Mouse (Mus musculus) thymus, postnatal 4 days (tissue): ENCODE measurements around the gene Trhr2.

Experiments used
- DNase-seq: peaks from one replicate; pipeline ENCODE4 v3.0.0; 2021

Gene Trhr2

DNA sequence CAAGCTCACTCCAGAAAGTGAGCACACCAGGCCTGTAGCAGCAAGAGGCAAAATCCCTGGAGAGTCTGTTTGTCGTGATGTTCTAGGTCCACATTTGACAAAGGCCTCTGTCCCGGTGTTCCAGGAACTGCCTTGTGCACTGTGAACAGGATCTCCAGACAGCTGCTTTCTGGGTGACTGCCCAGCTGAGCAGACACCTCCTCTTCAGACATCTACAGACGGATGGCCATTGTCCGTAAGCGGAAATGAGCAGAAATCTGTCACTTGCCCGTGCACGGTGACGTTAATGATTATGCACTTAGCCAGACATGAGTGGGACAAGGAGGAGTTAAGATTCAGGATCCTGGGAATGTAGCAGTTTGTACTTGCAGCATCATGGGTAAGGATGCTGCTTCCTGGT lies 6.4 kb downstream of the Trhr2 start:
- DNase-seq: no peak

DNA sequence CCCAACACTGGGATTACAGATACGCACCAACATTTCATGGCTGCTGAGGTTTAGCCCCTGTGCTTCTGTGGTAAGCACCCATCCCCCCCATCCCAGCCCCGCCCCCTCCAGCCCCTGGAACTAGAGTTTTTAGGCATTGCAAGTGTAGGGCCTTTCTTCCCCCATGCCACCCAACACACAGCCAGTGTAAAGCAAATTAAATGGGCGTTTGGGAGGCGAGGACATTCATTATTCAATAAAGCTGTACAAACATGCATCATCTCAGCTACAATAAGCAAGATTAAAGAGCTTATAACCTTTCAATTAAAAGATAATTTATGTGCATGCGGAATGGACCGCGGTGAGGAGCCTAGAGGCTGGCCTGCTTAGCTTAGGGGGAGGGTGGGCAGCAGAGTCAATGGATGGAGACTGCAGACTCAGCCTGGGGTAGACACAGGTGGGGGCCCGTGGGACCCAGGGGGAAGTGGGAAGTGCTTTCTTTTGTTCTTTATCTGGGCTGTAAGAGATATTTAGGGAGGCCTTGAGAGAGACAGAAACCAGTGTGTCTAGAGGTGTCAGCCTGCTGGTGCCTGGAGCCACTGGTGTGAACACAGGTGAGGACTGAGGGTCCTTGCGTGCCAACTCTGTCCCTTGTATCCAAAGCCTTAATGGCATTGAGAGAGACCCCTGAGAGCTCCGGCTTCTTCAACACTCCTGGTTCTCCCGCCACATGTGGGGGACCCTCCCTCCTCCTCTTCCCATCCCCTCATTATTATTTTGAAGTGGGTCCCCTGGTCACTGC lies 10.0 kb downstream of the Trhr2 start:
- DNase-seq: no peak

DNA sequence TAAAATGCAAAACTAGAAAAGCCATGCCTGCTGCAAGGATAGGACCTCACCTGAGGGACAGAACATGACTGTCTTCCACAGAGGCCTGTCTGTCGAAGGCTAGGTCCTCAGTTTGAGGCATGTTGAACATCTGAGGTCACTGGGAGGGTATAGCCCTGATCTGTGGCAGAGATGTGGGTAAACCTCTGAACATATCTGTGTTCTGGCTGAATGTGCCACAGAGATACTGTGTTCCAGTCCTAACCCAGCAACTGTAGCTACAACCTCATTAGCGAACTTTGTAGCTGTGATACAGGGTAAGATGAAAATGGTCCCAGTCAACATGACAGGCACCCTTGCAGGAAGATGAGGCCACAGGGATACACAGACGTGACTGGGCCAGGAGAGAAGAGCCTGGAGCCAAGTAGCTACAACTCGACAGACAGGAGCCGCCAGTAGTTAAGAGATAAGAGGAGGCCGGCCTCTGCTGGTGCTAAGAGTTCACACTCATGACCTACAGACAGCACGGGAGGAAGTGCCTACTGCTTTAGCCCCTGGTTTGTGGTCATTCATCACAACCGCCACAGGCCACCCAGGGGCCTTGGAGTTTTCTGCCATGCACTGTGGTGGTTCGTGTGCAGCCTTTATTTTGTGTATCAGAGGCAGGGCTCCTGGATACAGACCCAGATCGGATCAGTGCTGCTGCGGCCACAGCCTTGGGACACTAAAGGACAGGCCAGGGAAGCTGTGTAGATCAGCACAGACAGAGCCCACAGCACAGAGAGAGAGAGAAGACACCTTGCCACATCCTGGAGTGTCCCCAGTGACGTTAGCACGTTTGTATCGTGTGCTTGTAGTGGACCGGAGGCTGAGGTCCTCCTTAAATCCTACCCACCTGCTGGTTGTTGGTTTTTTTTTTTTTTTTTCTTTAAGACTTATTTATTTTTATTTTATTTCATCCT lies 10.9 kb downstream of the Trhr2 start:
- DNase-seq: peak; percentile 6

DNA sequence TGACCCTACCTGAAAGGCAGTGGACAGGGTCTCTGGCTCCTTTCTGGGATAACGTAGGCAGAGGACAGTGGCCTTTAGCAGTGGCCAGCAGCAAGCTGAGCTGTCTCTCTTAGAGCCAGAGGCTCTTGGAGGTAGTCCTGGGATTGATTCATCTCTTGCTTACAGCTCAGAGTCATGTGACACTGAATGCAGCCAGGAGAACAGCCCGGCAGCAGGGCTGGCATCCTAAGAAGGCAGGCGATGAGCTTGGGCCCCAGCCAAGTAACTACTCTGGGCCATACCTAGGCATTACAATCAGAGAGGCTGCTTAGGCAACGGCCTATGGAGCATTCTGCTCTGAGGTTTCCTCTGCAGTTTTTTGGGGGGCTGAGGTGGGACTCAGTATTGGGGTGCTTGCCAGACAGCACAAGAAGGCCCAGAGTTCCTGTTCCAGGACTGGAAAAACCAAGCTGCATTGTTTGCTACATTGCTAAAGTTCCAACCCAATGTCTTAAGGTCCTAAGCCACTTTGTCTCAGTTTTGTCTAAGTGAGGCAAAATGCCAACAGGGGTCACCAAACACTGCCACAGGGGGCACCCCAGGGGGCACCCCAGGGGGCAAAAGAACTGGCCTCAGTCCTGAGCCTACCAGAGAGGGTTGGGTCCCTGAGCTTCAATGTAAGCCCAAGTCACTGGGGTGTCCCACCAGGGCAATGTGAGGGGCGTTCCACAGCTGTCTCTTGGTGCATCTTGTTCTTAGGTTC lies 12.6 kb downstream of the Trhr2 start:
- DNase-seq: peak; percentile 8

DNA sequence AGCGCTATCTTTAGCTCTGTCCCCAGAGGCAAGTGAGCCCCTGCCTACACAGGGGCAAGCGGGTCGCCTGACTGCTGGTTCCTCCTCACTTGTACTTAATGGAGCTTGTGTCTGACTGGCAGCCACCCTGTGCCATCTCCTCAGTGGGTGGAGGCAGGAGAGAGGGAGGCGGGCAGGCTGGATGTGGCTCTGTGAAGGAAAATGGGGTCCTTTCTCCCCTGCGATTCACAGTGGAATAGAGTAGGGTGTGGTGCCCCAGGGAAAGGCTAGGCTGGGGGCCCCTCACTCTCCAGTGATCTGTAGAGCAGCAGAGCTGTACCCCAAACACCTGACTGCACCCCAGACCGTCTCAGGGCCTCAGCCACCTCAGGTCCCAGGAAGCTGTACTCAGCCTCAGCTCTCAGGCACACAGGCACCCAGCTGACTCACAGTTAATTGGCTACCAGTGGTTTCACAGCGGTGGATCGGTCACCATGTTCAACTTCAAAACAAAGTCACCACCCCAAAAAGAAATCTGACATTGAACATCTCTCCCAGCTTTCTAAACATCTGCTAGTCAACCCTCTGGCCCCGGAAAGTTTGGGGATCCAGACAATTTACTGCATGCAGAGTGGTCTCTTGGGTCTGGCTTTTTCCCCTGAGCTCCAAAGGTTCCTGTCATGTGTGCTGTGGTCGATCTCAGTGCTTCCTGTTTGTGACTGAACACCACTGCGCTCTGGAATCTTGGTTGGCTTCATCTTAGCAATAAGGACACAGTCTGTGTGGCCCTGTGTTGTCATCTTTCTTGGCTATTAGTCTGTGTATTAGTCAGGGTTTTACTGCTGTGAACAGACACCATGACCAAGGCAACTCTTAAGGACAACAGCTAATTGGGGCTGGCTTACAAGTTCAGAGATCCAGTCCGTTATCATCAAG lies 15.1 kb downstream of the Trhr2 start:
- peak; percentile 51 for DNase-seq

DNA sequence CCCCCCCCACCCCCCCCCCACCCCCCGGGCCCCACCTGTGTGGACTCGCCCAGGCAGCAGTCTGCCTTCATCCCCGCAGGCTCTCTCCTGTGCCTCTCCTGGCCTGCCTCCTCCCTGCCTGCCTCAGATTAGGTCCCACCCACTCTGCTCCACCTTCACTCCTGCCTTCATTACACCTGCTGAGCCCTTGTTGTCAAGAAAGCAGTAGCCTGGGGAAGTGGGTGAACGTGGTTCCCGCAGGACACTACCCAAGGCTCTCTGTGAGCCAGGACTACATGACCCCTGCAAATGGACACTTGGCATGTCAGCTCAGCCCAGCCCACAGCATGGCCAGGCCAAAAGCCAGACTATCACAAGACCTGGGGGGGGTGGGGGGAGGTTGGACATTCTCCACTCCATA lies 16.3 kb downstream of the Trhr2 start:
- DNase-seq: peak; percentile 23

DNA sequence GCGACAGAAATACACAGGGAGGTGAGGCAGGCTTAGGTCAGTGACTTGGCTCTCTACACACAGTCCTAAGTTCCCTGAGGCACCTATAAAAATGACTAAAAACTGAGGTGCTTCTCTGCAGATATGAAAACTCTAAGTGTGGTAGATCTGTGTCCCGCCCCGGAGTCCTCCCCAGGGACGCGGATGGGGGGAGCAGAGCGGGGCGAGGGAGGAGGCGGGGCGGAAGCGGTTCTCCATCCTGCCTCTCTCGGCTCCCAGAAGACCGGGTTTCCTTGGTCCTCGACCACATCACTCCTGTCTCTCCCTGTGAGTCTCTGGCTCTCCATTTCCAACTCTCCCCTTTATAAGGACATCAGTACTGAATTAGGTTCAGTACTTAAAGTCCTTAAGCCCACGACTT lies 16.8 kb downstream of the Trhr2 start:
- DNase-seq: peak; percentile 67

DNA sequence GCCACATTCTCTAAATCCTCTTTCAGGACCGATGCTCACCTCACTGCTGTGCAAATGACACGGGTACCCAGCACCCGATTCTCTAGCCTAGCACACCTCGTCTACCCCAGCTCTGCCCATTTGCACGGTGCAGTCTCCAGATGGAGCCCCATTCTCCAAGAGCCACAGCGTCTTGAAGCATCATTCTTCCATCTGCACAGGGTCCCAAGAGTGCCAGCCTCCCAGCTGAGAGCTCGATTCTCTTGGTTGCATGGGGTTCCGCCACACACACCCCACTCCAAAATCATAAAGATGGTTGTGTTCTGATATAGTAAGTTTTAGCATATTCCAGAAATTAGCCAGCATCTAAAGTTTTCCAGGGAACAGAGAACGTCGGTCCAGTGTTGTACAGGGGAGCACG lies 17.2 kb downstream of the Trhr2 start:
- no peak for DNase-seq

DNA sequence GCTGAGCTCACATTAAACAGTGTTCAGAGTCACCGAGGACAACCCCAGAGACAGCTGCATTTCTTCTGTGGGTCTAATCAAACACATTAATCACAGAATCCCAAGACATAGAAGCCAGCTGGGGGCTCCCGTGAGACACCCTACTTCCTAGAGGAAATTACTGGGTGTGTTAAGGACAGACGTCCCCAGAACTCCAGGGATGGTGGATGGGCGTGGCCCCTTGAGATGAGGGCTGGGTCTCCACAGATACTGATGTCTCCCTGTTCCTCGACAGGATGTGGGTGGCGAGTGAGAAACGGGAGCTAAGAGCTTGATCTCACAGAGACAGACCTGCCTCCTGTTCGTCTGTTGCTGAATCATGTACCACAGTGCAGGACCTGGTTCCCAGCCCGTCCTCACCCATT lies 17.7 kb downstream of the Trhr2 start:
- peak; percentile 65 for DNase-seq

DNA sequence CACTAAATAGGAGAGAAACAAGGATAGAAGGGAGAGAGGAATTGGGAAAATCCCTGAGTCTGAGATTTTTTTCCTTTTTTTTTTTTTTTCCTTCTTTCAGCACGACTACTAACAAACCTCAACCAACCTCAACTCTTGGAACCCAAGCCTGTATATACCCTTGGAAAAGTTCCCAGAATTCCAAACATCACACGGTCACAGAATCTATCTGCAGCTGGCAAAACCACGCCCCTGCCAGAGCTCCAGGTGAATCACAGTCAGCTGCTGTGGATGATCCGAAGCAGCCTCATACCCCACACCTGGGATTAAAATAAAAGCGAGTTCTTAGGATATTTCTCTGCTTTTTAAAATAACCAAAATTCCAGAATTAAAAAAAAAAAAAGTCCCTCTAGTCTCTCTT lies 18.2 kb downstream of the Trhr2 start:
- DNase-seq: no peak

DNA sequence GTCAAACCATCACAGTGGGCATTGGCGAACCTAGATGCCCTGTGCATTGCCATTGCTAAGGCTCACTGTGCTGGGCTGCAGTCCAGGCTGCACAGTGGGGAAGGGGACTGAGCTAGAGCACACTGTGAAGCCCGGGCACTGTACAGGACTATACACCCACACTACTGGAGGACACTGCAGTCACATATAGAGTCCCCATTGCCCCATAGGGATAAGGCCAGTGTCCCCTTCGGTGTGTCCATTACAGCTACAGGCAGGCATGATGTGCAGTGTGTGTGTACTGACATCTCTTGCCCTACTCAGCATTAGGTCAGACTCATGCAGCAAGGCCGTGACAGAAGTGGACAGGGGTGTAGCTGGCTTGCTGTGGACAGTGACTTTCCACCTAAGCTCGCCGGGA lies 18.8 kb downstream of the Trhr2 start:
- DNase-seq: no peak

DNA sequence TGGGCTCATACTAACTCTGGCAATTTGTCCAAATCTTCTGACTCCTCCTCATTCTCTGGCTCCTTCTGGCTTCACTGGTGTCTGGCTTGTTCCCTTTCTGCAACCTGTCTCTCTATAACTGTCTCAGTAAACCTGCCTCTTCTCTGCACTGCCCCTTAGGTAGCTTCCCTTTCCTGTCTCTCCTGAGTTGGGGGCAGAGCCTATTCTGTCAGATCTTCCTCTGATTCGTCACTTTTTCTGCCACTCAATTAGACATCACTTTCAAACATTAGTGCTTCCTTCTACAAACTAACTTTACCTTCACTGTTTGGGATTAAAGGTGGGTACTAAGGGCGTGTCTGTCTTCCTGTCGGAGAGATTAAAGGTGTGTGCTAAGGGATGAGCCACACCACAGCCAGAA lies 19.8 kb downstream of the Trhr2 start:
- no peak for DNase-seq

DNA sequence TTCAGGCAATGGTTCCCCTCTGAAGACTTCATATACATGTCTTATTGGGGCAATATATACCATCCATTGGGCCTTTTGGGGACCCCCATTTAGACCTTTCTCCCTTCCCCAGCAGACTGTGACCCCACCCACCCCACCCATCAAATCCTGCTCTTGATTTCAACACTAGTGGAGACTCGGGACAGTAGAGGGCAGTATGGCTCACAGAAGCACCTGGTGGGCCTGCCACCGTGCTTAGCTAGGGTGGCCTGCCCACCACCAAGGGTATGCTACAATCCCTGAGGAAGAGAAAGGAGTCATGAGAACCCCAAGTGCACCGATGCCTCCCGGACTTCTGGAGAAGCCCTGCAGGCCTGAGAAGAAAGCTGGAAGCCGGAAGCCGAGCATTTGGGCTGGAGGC lies 21.7 kb downstream of the Trhr2 start:
- DNase-seq: peak; percentile 42

DNA sequence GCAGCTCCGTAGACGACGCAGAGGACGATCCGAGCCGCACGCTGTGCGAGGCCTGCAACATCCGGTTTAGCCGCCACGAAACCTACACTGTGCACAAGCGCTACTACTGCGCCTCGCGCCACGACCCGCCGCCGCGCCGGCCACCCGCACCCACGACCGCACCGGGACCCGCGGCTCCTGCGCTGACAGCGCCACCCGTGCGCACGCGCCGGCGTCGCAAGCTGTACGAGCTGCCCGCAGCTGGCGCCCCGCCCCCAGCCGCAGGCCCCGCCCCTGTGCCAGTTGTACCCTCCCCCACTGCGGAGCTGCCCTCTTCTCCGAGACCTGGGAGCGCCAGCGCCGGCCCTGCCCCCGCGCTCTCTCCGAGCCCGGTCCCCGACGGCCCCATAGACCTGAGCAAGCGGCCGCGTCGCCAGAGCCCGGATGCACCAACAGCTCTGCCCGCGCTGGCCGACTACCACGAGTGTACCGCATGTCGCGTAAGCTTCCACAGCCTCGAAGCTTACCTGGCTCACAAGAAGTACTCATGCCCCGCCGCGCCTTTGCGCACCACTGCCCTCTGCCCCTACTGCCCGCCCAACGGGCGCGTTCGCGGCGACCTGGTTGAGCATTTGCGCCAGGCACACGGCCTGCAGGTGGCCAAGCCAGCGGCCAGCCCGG lies 24.2 kb downstream of the Trhr2 start:
- no peak for DNase-seq

DNA sequence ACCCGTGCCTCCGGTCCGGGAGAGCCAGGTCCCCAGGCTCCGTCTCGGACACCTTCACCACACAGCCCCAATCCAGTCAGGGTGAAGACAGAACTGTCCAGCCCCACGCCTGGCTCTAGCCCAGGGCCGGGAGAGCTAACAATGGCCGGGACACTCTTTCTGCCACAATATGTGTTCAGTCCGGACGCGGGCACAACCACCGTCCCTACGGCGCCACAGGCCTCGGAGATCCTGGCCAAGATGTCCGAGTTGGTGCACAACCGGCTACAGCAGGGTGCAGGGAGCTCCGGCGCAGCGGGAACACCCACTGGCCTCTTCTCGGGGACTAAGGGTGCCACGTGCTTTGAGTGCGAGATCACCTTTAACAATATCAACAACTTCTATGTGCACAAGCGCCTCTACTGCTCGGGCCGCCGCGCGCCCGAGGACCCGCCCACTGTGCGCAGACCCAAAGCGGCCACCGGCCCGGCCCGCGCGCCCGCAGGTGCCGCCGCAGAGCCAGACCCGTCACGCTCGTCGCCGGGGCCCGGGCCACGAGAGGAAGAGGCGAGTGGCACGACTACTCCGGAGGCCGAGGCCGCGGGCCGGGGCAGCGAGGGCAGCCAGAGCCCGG lies 24.8 kb downstream of the Trhr2 start:
- DNase-seq: no peak

DNA sequence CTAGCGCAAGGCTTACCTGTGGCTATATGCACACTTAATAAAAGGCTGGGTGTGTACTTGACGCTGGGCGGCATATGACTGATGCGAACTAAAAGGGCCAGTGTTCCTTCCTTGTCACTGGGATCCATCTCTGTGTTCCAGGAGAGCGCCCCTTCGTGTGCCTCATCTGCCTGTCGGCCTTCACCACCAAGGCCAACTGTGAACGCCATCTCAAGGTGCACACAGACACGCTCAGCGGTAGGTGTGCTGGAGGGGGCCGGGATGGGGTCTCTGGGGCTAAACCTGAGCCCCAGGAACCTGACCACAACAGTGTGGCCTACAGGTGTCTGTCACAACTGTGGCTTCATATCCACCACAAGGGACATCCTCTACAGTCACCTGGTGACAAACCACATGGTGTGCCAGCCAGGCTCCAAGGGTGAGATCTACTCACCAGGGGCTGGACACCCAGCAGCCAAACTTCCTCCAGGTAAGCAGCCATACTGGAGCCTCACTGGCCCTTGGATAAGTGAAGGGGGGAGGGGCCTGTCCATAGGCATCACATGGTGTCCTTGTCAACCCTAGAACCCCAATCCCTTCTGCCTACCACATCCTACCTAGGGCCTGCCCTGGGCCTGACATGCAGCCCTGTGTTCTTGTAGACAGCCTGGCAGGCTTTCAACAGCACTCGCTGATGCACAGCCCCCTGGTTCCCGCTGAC lies 25.6 kb downstream of the Trhr2 start:
- DNase-seq: no peak

DNA sequence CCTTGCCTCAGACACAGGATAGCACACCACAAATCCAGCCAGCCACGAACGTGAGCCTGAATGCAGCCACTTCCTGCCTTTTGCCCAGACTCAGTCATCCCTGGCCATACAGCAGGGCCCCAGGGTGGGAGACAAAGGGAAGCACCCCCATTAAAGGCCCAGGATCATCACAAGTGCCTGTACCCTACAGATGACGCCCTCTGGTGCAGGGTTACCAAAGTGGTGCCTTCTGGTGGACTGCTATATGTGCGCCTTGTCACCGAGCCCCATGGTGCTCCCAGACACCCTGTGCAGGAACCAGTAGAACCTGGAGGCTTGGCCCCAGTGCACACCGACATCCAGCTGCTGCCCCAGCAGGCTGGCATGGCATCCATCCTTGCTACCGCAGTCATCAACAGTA lies 27.0 kb downstream of the Trhr2 start:
- DNase-seq: no peak

DNA sequence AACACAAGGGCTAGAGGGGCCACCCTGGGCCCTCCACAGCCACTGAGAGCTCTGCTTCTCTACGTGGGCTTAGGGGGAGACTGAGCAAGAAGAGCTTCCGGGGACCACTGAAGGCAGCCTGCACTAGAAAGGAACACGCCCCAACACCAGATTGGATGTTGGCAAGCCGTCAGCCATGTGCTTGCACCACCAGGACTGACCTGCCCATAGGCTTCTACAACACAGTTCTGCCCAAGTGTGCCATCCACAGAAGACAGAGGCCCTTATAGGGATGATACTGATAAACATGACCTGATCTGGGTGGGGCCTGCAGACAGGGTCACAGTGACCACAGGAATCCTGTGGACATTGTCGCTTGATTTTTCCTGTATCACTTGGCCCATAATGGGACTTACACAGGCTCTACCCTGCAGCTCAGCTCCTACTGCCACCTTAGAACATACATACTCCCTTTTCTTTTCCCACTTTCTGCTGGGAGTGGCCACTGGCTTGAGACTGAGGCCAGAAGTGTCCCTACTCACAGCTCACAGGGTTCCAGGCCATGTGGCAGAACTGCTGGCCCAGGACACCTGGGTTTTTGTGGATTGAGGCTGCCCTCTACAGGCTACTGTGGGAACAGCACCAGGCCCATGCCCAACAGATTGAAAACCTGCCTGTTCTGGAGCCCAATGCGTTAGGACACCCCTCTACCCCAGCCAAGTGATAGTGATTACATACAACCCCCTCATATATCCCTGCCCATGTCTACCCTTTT lies 27.6 kb downstream of the Trhr2 start:
- DNase-seq: peak; percentile 90

DNA sequence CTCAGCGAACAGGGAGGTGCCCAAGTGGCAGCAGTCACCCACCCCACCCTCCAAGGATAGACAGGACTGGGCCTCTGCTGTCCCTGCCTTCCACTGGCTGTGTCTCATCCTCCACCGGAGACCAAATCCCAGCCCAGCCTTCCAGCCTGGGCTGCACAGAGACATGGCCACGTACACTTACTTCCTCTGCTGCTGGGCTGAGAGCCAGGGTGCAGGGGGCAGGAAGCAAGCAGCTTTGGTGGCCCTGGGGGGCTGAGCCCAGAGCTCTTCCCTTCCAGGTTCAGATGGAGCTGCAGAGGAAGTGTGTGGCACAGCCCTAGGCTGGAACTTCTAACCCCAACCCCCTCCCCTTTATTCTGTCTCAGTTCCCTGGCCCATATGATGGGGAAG lies 29.4 kb downstream of the Trhr2 start:
- peak; percentile 39 for DNase-seq
